Mouse (Mus musculus): ENCODE measurements around the gene Mphosph6. TPM values are rescaled to one million over a fixed set of nuclear protein-coding genes. Genes with fewer than 3 reads are reported as not detected.

Mphosph6 gene
- polyA plus RNA-seq, 1 experiment from 2014 or later: 32.2 TPM

DNA sequence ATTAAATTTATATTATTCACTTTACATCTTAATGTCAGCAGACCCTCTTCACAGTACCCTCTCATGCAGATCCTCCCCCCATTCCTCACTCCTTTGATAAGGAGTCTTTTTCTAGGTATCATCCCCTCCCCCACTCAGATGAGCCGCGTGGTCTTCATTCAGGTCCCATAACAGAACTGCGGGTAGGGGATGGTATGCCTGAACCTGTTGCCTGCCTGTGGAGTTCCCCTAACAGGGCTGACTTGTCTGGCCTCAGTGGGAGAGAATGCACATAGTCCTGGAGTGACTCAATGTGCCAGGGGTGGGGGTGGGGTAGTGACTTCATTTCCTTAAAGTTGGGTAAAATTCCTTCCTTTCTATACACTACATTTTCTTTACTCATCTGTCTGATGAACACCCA lies 15.3 kb downstream of the Mphosph6 start:
- H3K27ac ChIP-seq (ENCODE audit: low read length): no peak overlapping the region
- H3K36me3 ChIP-seq (ENCODE audit: insufficient read depth, low read length): 0 out of 2 replicates have a peak, but pooled peaks cover 6% of the 10 kb centered on the region
- 84% methylated on average over 3 of the region's 3 CpGs for WGBS
- H3K4me2 ChIP-seq (replicated peaks; ENCODE audit: low read depth, low read length): no peak overlapping the region
- no peaks in the 10 kb centered on the region for H3K27me3 ChIP-seq (replicated peaks; ENCODE audit: insufficient read depth, low read length)
- TF ChIP-seq CTCF (IDR thresholded peaks at IDR 0.05) (no peak), EP300 (IDR thresholded peaks at IDR 0.05) (no peak)
- no peak overlapping the region for H3K4me3 ChIP-seq (ENCODE audit: low read depth, low read length)
- no peaks in the 10 kb centered on the region for H3K9me3 ChIP-seq (ENCODE audit: low read length)
- no peak overlapping the region for H3K9ac ChIP-seq (replicated peaks; ENCODE audit: low read depth)
- no peak for ATAC-seq
- no peak for DNase-seq (ENCODE audit: low spot score)
- H3K4me1 ChIP-seq (ENCODE audit: insufficient read depth, low read depth, low read length): no peaks in the 10 kb centered on the region

DNA sequence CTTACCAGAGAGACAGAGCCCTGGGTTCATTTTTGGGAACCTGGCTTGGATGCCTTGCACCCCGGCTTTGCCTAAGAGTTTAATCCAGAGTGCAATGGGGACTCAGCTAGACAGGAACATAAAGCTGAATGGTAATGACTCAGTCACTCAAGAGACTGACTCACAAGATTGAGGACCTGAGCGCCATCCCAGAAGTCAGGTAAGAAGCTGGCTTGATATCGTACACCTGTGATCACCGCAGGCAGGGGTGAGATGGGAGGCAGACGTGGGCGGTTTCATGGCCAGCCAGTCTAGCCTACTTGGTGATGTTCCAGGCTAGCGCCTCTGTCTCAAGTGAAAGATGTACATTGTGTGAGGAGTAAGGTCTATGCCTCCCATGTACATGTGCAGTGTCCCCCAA lies 18.7 kb downstream of the Mphosph6 start:
- Histone ChIP-seq H3K9ac (replicated peaks; ENCODE audit: low read depth) (no peak overlapping the region), H3K4me3 (ENCODE audit: low read depth, low read length) (no peak overlapping the region), H3K9me3 (ENCODE audit: low read length) (no peaks in the 10 kb centered on the region), H3K36me3 (ENCODE audit: insufficient read depth, low read length) (no peaks in the 10 kb centered on the region), H3K4me1 (ENCODE audit: insufficient read depth, low read depth, low read length) (no peaks in the 10 kb centered on the region), H3K27ac (ENCODE audit: low read length) (no peak overlapping the region), H3K4me2 (replicated peaks; ENCODE audit: low read depth, low read length) (no peak overlapping the region), H3K27me3 (replicated peaks; ENCODE audit: insufficient read depth, low read length) (no peaks in the 10 kb centered on the region)
- 87% methylated on average over 7 of the region's 7 CpGs for WGBS
- DNase-seq (ENCODE audit: low spot score) (no peak), ATAC-seq (no peak)
- TF ChIP-seq CTCF (IDR thresholded peaks at IDR 0.05): no peak
- TF ChIP-seq EP300 (IDR thresholded peaks at IDR 0.05): no peak

DNA sequence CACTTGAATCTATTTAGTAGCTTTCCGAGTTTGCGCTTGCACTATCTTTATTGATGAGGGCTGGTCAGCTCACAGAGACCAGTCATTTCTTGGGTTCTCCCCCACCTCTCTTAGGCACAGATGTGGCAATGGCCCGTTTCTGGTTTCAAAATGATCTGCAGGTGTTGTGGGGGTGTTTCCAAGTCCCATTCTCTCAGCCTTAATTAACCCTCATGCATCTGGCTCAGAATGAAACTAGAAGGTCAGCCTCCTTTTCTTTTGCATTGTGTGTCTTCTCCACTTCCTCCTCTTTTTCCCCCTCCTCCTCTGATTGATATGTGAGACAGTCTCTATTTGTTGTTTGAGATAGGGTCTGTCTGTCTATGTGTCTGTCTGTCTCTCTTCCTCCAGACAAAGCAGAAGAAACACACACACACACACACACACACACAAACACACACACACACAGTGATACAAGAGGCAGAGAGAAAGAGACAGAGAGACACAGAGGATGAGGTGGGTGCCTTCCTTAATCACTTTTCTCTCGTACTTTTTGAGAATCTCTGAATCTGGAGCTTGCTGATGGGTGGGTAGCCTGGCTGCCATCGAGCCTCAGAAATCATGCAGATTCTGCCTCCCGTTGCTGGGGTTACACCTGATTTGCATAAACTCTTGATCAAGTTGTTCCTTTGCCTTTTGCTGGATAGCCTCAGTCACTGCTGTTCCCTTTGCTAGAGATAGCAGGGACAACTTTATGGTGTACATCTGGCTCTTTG lies 20.2 kb downstream of the Mphosph6 start:
- TF ChIP-seq CTCF (IDR thresholded peaks at IDR 0.05) (no peak), EP300 (IDR thresholded peaks at IDR 0.05) (no peak)
- 65% methylated on average over 6 of the region's 6 CpGs for WGBS
- DNase-seq (ENCODE audit: low spot score) (no peak), ATAC-seq (no peak)
- Histone ChIP-seq H3K9ac (replicated peaks; ENCODE audit: low read depth) (no peak overlapping the region), H3K4me1 (ENCODE audit: insufficient read depth, low read depth, low read length) (no peaks in the 10 kb centered on the region), H3K4me2 (replicated peaks; ENCODE audit: low read depth, low read length) (no peak overlapping the region), H3K4me3 (ENCODE audit: low read depth, low read length) (no peak overlapping the region), H3K27ac (ENCODE audit: low read length) (no peak overlapping the region), H3K36me3 (ENCODE audit: insufficient read depth, low read length) (no peaks in the 10 kb centered on the region), H3K9me3 (ENCODE audit: low read length) (no peaks in the 10 kb centered on the region), H3K27me3 (replicated peaks; ENCODE audit: insufficient read depth, low read length) (no peaks in the 10 kb centered on the region)

DNA sequence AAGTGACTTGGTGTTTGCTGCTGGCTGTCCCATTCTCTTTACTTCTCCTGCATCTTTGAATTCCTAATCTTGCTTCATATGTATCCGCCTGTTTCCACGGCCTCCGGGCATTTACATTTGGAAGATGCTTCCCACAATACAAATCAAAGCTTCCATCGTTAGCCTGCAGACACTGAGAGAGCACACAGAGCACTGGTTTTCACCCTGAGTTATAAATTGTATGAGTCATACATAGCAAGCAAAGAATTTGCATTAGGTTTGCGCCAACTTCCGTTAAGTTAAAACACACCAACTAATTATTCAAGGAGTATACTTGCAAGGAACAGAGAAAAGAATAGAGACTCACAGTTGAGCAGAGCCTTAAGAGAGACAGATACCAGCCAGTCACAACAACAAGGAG lies 22.4 kb downstream of the Mphosph6 start:
- Histone ChIP-seq H3K27me3 (replicated peaks; ENCODE audit: insufficient read depth, low read length) (no peaks in the 10 kb centered on the region), H3K9ac (replicated peaks; ENCODE audit: low read depth) (no peak overlapping the region), H3K4me2 (replicated peaks; ENCODE audit: low read depth, low read length) (no peak overlapping the region), H3K36me3 (ENCODE audit: insufficient read depth, low read length) (no peaks in the 10 kb centered on the region), H3K4me1 (ENCODE audit: insufficient read depth, low read depth, low read length) (no peaks in the 10 kb centered on the region), H3K4me3 (ENCODE audit: low read depth, low read length) (no peak overlapping the region), H3K9me3 (ENCODE audit: low read length) (no peaks in the 10 kb centered on the region), H3K27ac (ENCODE audit: low read length) (no peak overlapping the region)
- DNase-seq (ENCODE audit: low spot score): no peak
- no peak for ATAC-seq
- TF ChIP-seq EP300 (IDR thresholded peaks at IDR 0.05): no peak
- 83% methylated on average over 6 of the region's 6 CpGs for WGBS

DNA sequence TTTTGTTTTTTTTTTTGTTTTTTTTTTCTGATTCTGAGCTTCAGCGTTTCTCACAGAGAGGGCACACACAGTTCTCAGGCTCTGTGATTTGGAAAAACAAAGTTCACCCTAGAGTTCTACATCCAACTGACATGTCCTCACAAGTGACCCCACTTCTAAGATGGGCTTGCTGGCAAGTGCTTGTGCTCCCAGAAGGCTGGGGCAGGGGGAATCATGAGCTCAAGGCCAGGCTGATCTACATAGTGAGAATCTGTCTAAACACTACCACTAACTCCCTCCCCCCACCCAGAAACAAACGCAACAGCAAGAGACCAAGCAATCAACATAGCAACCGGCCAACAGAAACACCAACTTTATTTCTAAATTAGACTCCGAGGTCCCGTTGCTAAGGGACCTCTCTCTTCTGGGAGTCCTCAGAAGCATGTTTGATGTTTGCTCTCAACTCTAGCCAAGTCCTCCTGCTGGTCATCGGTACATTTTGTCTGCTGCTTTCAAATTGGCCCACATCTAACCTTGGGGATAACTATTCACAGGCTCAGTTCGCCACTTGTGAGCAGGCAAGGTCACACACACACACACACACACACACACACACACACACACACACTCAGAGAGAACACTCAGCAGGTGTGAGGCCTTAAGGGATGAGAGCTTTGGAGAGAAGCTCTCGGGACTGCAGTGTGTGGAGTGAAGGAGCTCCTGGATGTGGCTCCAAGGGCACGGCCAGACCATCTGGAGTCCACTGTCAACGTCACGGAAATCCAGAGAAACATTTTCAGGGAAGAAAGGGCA lies 23.0 kb downstream of the Mphosph6 start:
- Histone ChIP-seq H3K27me3 (replicated peaks; ENCODE audit: insufficient read depth, low read length) (no peaks in the 10 kb centered on the region), H3K4me3 (ENCODE audit: low read depth, low read length) (no peak overlapping the region), H3K9me3 (ENCODE audit: low read length) (no peaks in the 10 kb centered on the region), H3K36me3 (ENCODE audit: insufficient read depth, low read length) (no peaks in the 10 kb centered on the region), H3K4me2 (replicated peaks; ENCODE audit: low read depth, low read length) (no peak overlapping the region), H3K9ac (replicated peaks; ENCODE audit: low read depth) (no peak overlapping the region), H3K27ac (ENCODE audit: low read length) (no peak overlapping the region), H3K4me1 (ENCODE audit: insufficient read depth, low read depth, low read length) (no peaks in the 10 kb centered on the region)
- ATAC-seq: peak; percentile 50
- peak; percentile 21 for DNase-seq (ENCODE audit: low spot score)
- WGBS: 51% methylated on average over 11 of the region's 11 CpGs
- TF ChIP-seq EP300 (IDR thresholded peaks at IDR 0.05) (no peak), CTCF (IDR thresholded peaks at IDR 0.05) (no peak)

DNA sequence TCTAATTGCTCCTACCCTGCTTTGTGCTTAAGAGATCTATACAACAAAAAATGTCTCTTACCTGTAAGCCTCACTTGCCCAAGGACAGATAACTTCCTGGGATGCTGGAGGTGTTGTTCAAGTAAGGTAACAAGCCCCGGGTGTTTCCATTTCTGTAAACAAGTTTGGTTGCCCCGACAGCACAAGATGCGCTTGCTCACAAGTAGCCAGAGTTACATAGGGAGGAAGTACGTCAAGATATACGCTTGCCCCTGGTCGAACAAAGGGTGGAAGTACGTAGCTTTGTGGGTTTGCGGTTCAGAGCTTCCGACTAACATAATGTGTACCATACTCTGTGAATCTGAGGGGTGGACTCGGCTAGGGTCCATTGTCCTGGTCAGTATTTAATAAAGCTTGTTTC lies 25.7 kb downstream of the Mphosph6 start:
- H3K36me3 ChIP-seq (ENCODE audit: insufficient read depth, low read length): no peaks in the 10 kb centered on the region
- H3K4me1 ChIP-seq (ENCODE audit: insufficient read depth, low read depth, low read length): no peaks in the 10 kb centered on the region
- H3K4me3 ChIP-seq (ENCODE audit: low read depth, low read length): no peak overlapping the region
- no peak overlapping the region for H3K9ac ChIP-seq (replicated peaks; ENCODE audit: low read depth)
- no peak overlapping the region for H3K27ac ChIP-seq (ENCODE audit: low read length)
- no peak for DNase-seq (ENCODE audit: low spot score)
- H3K27me3 ChIP-seq (replicated peaks; ENCODE audit: insufficient read depth, low read length): no peaks in the 10 kb centered on the region
- no peaks in the 10 kb centered on the region for H3K9me3 ChIP-seq (ENCODE audit: low read length)
- ATAC-seq: no peak
- TF ChIP-seq EP300 (IDR thresholded peaks at IDR 0.05): no peak
- no peak for TF ChIP-seq CTCF (IDR thresholded peaks at IDR 0.05)
- 71% methylated on average over 10 of the region's 10 CpGs for WGBS
- H3K4me2 ChIP-seq (replicated peaks; ENCODE audit: low read depth, low read length): no peak overlapping the region
